Mouse (Mus musculus) erythroid progenitor cell, adult 5-6 weeks (primary cell): Measurements from ENCODE around the gene Wipf2. TPM values are rescaled to one million over a fixed set of nuclear protein-coding genes. Genes with fewer than 3 reads are reported as not detected.

Experiments
- ATAC-seq: replicated peaks from 2 replicates; pipeline ENCODE4 v1.8.0; 2016; ENCODE audit warnings: moderate number of reproducible peaks, mild to moderate bottlenecking, moderate TSS enrichment, inconsistent platforms; ENCODE audit not compliant: poor library complexity, low FRiP score, severe bottlenecking
- total RNA-seq, 2 experiments: library from RNA; stranded (forward) in 1 of 2; stranded (reverse) in 1 of 2; fragments of 150-400 nt in 1 of 2; fragments of 186-747, 209-891 nt in 1 of 2; gene quantifications; 2 replicates each; pipeline versions ENCODE4 v1.2.3 to v1.2.4; 2015 to 2017; ENCODE audit warnings: low replicate concordance in 2 of 2

The Wipf2 gene
- total RNA-seq, 2 experiments from 2014 or later = 8.2 to 15.1 TPM

- ATAC-seq = no peak
Observed at GRCm38 (mm10) chr11:98850100-98851093, 13.0 kb upstream of the Wipf2 start.

DNA sequence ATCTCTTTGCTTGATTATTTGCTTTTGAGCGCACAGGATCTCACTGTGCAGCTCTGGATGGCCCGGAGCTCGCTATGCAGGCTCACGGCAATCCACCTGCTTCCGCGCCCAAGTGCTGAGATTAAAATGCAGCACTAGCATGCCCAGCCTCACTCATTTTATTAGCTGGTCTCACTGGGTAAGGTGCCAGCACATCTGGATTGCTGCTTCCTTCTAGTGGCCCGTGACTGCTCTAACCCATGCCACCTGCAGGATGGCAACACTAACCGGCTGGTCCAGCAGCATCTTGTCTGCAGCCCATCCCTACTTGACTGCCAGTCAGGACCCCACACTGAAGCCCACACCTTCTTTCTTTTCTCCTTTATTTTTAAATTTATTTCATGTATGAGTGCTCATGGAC, 9.3 kb upstream of the Wipf2 start:
- no peak for ATAC-seq

- no peak for ATAC-seq
Observed at GRCm38 (mm10) chr11:98854659-98855058, 8.8 kb upstream of the Wipf2 start.

DNA sequence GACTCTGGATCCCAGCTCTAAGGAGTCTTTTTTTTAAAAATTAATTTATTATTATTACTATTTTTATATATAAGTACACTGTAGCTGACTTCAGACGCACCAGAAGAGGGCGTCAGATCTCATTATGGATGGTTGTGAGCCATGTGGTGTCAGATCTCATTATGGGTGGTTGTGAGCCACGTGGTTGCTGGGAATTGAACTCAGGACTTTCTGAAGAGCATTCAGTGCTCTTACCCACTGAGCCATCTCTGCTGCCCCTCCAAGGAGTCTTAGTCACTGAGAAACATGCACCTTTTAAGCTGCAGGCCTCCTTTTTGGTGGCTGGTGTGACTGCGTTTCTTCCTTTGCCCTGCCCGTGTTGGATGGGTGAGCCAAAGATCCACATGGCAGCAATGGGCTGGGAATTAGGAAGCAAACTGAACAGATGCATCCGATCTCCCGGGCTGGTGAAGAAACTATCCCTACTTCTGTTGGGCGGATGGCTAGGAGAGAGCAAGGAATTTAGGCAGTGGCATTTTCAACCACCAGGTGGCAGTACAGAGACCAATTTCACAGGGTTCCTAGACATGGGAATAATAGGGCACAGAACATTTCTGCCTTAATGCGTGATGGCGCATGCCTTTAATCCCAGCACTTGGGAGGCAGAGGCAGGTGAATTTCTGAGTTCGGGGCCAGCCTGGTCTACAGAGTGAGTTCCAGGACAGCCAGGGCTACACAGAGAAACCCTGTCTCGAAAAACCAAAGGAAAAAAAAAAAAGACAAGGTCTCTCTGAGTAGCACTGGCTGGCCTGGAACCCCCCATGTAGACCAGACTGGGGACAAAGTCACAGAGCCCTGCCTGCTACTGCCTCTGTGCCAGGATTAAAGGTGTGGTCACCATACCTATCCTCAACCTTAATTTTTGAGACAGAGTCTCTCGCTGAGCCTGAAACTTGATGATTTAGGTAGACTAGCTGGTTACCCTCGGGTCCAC, 4.4 kb upstream of the Wipf2 start:
- peak; percentile 68 for ATAC-seq

DNA sequence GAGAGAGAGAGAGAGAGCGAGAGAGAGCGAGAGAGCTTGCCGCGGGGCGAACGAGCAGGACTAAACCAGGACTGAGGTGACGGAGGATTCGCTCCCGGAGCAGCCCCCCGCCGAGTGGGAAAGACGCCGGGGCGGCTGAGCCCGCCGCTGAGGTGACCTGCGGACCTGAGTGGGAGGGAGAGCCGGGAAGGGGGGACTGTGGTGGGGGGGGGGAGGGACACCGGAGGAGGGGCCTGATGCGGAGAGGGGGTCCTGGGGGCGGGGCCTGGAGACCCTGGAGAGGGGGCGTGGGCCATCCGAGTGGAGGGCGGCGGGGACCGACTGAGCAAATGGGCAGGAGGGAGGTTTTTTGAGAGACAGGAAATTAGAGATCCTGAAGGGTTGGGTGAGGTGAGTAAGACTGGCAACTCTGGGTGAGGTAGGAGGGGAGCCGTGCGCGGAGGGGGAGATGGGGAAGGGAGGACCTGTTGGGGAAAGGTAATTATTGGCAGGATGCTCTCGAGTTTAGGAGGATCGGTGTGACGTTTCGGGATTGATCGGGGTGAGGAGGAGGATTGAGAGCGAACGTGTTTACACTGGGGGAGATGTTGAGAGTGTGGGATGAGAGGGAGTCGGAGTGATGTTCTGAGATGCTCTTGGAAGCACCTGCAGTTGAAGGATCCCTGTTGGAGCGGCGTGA, 452 bp downstream of the Wipf2 start:
- ATAC-seq = peak; percentile 27

- ATAC-seq = no peak
Observed at GRCm38 (mm10) chr11:98867293-98867692, 3.9 kb downstream of the Wipf2 start.

DNA sequence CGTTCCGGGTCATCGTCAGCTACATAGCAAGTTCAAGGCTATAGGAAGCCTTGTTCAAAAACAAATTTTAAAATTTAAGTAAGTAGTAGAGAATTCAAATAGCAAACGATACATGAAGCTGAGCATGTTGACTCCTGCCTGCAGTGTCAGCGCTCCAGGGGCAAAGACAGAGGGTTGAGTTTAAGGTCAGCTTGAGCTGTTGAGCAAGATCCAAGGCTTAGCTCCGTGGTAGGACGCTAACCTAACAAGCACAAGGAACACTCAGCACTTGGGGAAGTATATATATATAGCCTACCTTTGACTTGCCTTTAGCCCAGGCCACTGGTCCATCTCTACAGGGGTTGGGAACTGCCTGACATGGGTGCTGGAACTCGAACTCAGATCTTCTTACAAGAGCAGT, 6.5 kb downstream of the Wipf2 start:
- ATAC-seq = no peak

DNA sequence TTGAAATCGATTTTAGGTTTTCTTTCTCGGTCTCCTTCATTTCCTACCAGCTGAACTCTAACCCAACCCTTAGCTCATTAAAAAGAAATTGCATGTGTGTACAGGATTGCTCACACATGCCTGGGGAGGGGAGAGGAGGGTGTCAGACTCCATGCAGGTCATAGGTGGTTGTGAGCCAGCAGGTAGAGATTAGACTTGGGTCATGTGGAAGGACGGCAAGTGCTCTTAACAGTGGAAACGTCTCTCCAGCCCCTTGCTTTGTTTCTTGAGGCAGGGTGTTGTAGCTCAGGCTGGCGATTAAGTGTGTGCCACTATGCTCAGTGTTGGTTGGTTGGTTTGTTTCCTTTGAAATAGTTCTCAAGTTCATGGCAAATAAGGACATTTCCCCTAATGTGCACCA, 7.4 kb downstream of the Wipf2 start:
- no peak for ATAC-seq

GRCm38 (mm10) chr11:98871416-98871815, 8.0 kb downstream of the Wipf2 start:
- ATAC-seq = no peak

DNA sequence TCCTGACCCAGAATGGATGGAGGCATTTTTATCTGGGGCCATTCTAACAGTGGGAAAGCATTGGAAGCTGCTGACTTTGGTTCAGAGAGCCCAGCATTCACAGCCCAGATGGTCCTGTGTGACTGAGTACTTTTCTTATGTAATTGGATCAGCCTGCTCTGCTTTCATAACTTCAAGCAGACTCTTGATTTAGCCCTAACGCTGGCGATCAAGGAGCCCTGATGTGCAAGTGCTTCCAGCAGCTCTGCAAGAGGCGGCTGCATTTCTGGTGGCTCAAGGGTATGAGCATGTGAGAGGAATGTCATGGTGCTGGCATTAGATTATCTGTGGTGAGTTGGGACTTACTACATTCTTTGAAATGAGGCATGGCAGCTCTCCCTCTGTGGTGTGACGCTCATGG, 8.6 kb downstream of the Wipf2 start:
- no peak for ATAC-seq

DNA sequence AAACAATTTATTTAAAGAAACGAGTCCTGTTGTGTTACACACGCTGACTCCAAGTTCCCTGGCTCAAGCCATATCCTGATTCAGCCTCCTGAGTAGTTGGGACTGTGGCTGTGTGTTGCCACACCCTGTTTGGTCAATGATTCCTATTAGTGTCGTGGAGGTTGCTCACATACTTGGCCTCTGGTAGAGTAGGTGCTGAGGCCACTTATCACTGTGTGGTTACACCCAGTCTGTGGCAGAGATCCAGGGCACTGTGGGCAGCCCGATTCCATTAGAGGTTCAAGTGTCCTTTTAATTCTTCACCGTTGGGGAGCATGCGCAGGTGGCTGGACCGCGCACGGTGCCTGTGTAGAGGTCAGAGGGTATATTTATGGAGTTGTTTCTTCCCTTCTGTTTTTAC, 10.5 kb downstream of the Wipf2 start:
- ATAC-seq = peak; percentile 98

- ATAC-seq = no peak
Observed at GRCm38 (mm10) chr11:98877001-98877400, 13.6 kb downstream of the Wipf2 start.

DNA sequence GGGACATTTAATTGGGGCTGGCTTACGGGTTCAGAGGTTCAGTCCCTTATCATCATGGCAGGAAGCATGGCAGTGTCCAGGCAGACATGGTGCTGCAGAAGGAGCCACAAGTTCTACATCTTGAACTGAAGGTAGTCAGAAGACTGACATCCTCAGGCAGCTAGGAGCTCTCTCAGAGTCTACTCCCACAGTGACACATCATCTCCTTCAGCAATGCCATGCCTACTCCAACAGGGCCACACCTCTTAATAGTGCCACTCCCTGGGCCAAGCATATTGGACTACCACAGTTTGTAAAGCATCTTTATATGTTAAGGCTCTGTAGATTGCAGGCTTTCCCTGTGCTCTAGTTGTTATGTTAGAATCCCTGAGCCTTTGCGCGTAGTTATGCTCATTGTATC, 24.3 kb downstream of the Wipf2 start:
- peak; percentile 91 for ATAC-seq

DNA sequence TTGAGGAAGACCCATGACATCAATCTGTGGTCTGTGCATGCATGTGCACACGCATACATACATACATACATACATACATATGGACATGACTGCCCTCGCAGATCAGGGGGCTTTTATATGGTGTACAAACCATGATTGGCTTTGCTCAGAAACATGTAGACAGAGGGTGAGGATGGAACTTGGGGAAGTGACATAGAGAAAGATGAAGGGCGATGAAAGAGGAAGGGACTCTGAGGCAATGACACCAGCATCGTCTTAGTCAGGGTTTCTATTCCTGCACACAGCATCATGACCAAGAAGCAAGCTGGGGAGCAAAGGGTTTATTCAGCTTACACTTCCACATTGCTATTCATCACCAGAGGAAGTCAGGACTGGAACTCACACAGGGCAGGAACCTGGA, 25.6 kb downstream of the Wipf2 start:
- ATAC-seq = no peak

GRCm38 (mm10) chr11:98889977-98890376, 26.5 kb downstream of the Wipf2 start:
- ATAC-seq = no peak

DNA sequence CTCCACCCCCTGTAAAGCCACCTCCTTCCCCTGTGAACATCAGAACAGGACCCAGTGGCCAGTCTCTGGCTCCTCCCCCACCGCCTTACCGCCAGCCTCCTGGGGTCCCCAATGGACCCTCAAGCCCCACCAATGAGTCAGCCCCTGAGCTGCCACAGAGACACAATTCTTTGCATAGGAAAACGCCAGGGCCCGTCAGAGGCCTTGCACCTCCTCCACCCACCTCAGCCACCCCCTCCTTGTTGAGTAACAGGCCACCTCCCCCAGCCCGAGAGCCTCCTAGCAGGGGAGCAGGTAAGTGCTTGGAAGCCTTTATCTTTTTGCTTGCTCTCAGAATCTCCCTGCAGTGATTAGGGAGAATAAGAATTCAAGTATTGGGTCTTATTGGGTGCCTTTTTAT, 29.0 kb downstream of the Wipf2 start:
- ATAC-seq = no peak

- no peak for ATAC-seq
Observed at GRCm38 (mm10) chr11:98900529-98901125, 37.2 kb downstream of the Wipf2 start.

GRCm38 (mm10) chr11:98902621-98903245, 39.3 kb downstream of the Wipf2 start:
- ATAC-seq = no peak

- ATAC-seq = peak; percentile 53
Observed at GRCm38 (mm10) chr11:98904577-98904976, 41.1 kb downstream of the Wipf2 start.
